Mouse (Mus musculus) bone marrow macrophage, adult 2 months (primary cell): Measurements from ENCODE around the gene Slc22a28. TPM values are rescaled to one million over a fixed set of nuclear protein-coding genes. Genes with fewer than 3 reads are reported as not detected.
"Not testable (repeated sequence)": the region's sequence is repeated elsewhere in the genome, so short reads cannot be mapped to it uniquely, and the experiment has no call there.

Experiments
- H3K27ac ChIP-seq: 2 replicates; pipeline ENCODE4 v1.5.1; 2012; ENCODE audit warnings: low read depth, low read length; ENCODE audit not compliant: insufficient read depth
- H3K4me1 ChIP-seq: 2 replicates; pipeline ENCODE4 v1.6.1; 2012; ENCODE audit warnings: low read length; ENCODE audit not compliant: control insufficient read depth, insufficient read depth
- H3K4me3 ChIP-seq: 2 replicates; pipeline ENCODE4 v1.5.1; 2012; ENCODE audit warnings: mild to moderate bottlenecking, low read length, moderate library complexity; ENCODE audit not compliant: insufficient read depth
- CTCF ChIP-seq: IDR thresholded peaks from 2 replicates; pipeline ENCODE4 v1.5.1; 2012; ENCODE audit warnings: low read depth, mild to moderate bottlenecking, low read length, moderate library complexity
- POLR2A ChIP-seq: IDR thresholded peaks from 2 replicates; pipeline ENCODE4 v1.6.1; 2012; ENCODE audit warnings: mild to moderate bottlenecking, low read depth, low read length, borderline replicate concordance
- polyA plus RNA-seq: library from polyadenylated mRNA; stranded (reverse); fragments of >200 nt; gene quantifications from 2 replicates; pipeline ENCODE4 v1.2.4, GENCODE M21; 2012; ENCODE audit not compliant: missing spikeins, insufficient read depth, insufficient read length

The Slc22a28 gene
- polyA plus RNA-seq = not detected in 2 replicates

GRCm38 (mm10) chr19:8131881-8132280 lies at the start of gene Slc22a28:
TSS of gene Slc22a28 (minus strand) at chr19:8131982.
- not testable (repeated sequence) for H3K4me3 ChIP-seq, H3K4me1 ChIP-seq, H3K27ac ChIP-seq

- TF ChIP-seq CTCF (no peak), POLR2A (no peak)
- Histone ChIP-seq H3K27ac (no peak overlapping the region), H3K4me3 (no peak overlapping the region), H3K4me1 (no peaks in the 10 kb centered on the region)
Measured at GRCm38 (mm10) chr19:8148787-8149523, 17.2 kb upstream of the Slc22a28 start.

GRCm38 (mm10) chr19:8142716-8143115 lies 10.9 kb upstream of the Slc22a28 start:
- H3K4me1 ChIP-seq, H3K4me3 ChIP-seq, H3K27ac ChIP-seq: not testable (repeated sequence)

GRCm38 (mm10) chr19:8134127-8134841 lies 2.5 kb upstream of the Slc22a28 start:
- not testable (repeated sequence) for H3K4me3 ChIP-seq, H3K27ac ChIP-seq, H3K4me1 ChIP-seq

GRCm38 (mm10) chr19:8019904-8020349 lies 111.9 kb downstream of the Slc22a28 start:
- Histone ChIP-seq H3K4me3 (peak overlapping the region; percentile 56), H3K4me1 (peaks cover 10% of the 10 kb centered on the region), H3K27ac (peak overlapping the region; percentile 99)
- TF ChIP-seq POLR2A (no peak), CTCF (no peak)

- H3K4me1 ChIP-seq = not testable (repeated sequence)
- H3K27ac ChIP-seq = peak overlapping the region; percentile 99
- peak overlapping the region; percentile 56 for H3K4me3 ChIP-seq
Measured at GRCm38 (mm10) chr19:8019329-8019851, 112.4 kb downstream of the Slc22a28 start.

- not testable (repeated sequence) for H3K27ac ChIP-seq, H3K4me1 ChIP-seq, H3K4me3 ChIP-seq
Measured at GRCm38 (mm10) chr19:8018535-8018934, 113.2 kb downstream of the Slc22a28 start.

Other genes starting within 250 kb of the Slc22a28 start
- gene Slc22a27, start 166.0 kb downstream of the Slc22a28 start, polyA plus RNA-seq = not detected in 2 replicates
- gene Slc22a29, start 86.9 kb upstream of the Slc22a28 start, polyA plus RNA-seq = not detected in 2 replicates